9 mouse cellular contexts compared by ENCODE assay signal in genomic region chr5:76799471-76799870, GRCm38 (mm10).
DNase-seq lines count a peak whose midpoint lies in the region; ATAC-seq lines count a peak whose summit lies in the region.
"Had no signal": no experiment of that assay in that cellular context is flagged by ENCODE, and none has a peak within 500 bp of the region (broad histone marks: within the 10 kb centered on the region; RNA-seq: fewer than 3 reads in every experiment).

No protein-coding gene starts in this region.

- ATAC-seq in kidney, embryonic 15.5 days (replicated peaks; ENCODE audit: low FRiP score), result no peak

- no peak overlapping the region for H3K27ac ChIP-seq in kidney, embryonic 15.5 days
- H3K27ac ChIP-seq: stomach, embryonic 15.5 days had no signal

- no peaks in the 10 kb centered on the region for H3K36me3 ChIP-seq in kidney, embryonic 15.5 days
- H3K36me3 ChIP-seq: stomach, embryonic 15.5 days had no signal

- H3K9me3 ChIP-seq in kidney, embryonic 15.5 days (replicated peaks), result no peaks in the 10 kb centered on the region
- H3K9me3 ChIP-seq: stomach, embryonic 15.5 days had no signal

- no peaks in the 10 kb centered on the region for H3K27me3 ChIP-seq in kidney, embryonic 15.5 days
- H3K27me3 ChIP-seq: stomach, embryonic 15.5 days had no signal

- H3K9ac ChIP-seq in kidney, embryonic 15.5 days, result no peak overlapping the region
- H3K9ac ChIP-seq: stomach, embryonic 15.5 days had no signal

- H3K4me1 ChIP-seq in kidney, embryonic 15.5 days, result peaks cover 12% of the 10 kb centered on the region; the same call in 1 of the 2 replicates
- H3K4me1 ChIP-seq: stomach, embryonic 15.5 days had no signal

- peak; percentile 72 for DNase-seq in kidney, postnatal 10 days
- DNase-seq in urinary bladder, postnatal 14 days (ENCODE audit: low spot score), result peak; percentile 68
- DNase-seq in urinary bladder, postnatal 10 days (ENCODE audit: low spot score), result no peak
- peak; percentile 88 for DNase-seq in large intestine, adult 2 months (ENCODE audit: low read depth, low spot score)
- no peak for DNase-seq in layer of hippocampus, postnatal 36 days
- no peak for DNase-seq in B cell, adult 2 months
- DNase-seq: cerebellum, postnatal 25 days had no signal

- no peak overlapping the region for H3K4me3 ChIP-seq in kidney, embryonic 15.5 days (replicated peaks)
- H3K4me3 ChIP-seq: stomach, embryonic 15.5 days had no signal

- 56% methylated on average over 10 of the region's 10 CpGs for WGBS in kidney, embryonic 15.5 days
- 21% methylated on average over 10 of the region's 10 CpGs for WGBS in large intestine, adult 2 months

- no peak overlapping the region for H3K4me2 ChIP-seq in kidney, embryonic 15.5 days
- H3K4me2 ChIP-seq: stomach, embryonic 15.5 days had no signal

Comparison
In these comparisons a context has a peak if more than half of its experiments do, and no peak if none do; other contexts are left out.
1. DNase-seq: peak in kidney, postnatal 10 days (single experiment), urinary bladder, postnatal 14 days (single experiment) and large intestine, adult 2 months (single experiment); none in urinary bladder, postnatal 10 days (single experiment), layer of hippocampus, postnatal 36 days (0 of 2) and B cell, adult 2 months (0 of 2).